ENCODE assay signal across 10 mouse cellular contexts in the genomic region with DNA sequence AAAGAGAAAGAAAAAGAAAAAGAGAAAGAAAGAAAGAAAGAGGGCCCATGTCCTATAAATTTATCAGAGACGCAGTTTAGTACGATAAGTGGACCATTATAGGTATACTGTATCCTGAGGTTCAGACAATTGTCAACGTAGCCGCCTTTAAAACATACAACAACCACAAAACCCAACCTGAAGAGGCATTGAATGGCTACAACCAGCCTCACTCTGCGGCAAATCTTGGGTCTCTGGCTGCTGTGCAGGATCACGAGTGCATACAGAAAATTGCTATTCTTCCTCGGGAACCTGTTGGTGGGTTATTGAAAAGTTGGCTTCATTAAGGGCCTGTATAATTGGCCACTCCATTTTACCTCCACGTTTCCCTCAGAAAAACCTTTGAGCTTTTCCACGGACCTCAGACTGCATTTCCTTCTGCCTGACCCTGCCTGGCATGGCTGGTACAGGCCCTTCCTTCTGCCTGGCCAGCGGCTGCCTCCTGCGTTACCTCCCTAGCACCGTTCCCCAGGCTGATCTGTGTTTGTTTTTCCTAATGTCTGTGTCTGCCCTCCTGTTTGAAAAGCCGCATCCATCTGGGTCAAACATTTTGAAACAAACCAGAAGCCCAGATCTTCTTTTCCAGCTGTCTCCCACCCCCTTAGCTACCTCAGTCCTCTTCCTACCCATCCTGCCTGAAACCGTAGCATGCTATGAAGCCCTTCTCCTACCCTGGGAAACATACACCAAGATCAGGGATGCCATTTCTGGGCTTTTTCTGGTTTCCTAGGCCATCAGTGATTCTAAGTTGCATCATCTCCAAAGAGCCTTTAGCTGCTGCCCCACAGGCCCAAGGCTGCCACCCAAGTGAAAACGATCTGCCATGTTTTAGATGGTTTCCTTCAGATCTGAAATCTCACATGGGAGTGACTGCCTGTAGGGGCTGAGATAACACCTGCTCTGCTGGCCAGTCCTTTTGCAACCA. TPM values are rescaled to one million over a fixed set of nuclear protein-coding genes. Genes with fewer than 3 reads are reported as not detected.
DNase-seq lines count a peak whose midpoint lies in the region; ATAC-seq and TF ChIP-seq lines count a peak whose summit lies in the region.
"Had no signal": no experiment of that assay in that cellular context is flagged by ENCODE, and none has a peak within 500 bp of the region (broad histone marks: within the 10 kb centered on the region; RNA-seq: fewer than 3 reads in every experiment).

No protein-coding gene starts in this region.

- H3K36me3 ChIP-seq in thymus, adult 2 months (ENCODE audit: control insufficient read depth, insufficient read depth, low read length), result peaks cover 9% of the 10 kb centered on the region
- no peaks in the 10 kb centered on the region for H3K36me3 ChIP-seq in hindbrain, embryonic 15.5 days
- H3K36me3 ChIP-seq in midbrain, embryonic 13.5 days, result no peaks in the 10 kb centered on the region

- DNase-seq in thymus, adult 2 months, result peak; percentile 33
- DNase-seq in thymus, postnatal 10 days (ENCODE audit: low spot score in 2 of 2), result no peak
- DNase-seq in thymus, postnatal 36 days, result peak; percentile 38 to 46
- DNase-seq in kidney, postnatal 14 days, result no peak
- DNase-seq in layer of hippocampus, adult 9-10 months (ENCODE audit: low spot score), result no peak
- DNase-seq: cerebellum, adult 18-20 months; lung, postnatal 4 days had no signal

- peaks cover 28% of the 10 kb centered on the region for H3K4me1 ChIP-seq in thymus, adult 2 months (replicated peaks; ENCODE audit: control insufficient read depth, insufficient read depth, low read length)
- peaks cover 37% of the 10 kb centered on the region for H3K4me1 ChIP-seq in hindbrain, embryonic 15.5 days (replicated peaks)
- H3K4me1 ChIP-seq in midbrain, embryonic 13.5 days (replicated peaks), result peaks cover 59% of the 10 kb centered on the region

- no peaks in the 10 kb centered on the region for H3K9me3 ChIP-seq in hindbrain, embryonic 15.5 days
- H3K9me3 ChIP-seq in midbrain, embryonic 13.5 days, result no peaks in the 10 kb centered on the region

- WGBS in thymus, adult 2 months, result 10% methylated on average over 15 of the region's 15 CpGs
- 68% methylated on average over 15 of the region's 15 CpGs for WGBS in hindbrain, embryonic 15.5 days
- 73% methylated on average over 15 of the region's 15 CpGs for WGBS in midbrain, embryonic 13.5 days

- peak overlapping the region; percentile 98 for H3K4me2 ChIP-seq in hindbrain, embryonic 15.5 days
- H3K4me2 ChIP-seq in midbrain, embryonic 13.5 days (replicated peaks), result peak overlapping the region; percentile 84

- TF ChIP-seq POLR2A in thymus, adult 2 months (IDR thresholded peaks at IDR 0.05; ENCODE audit: control insufficient read depth, extremely low read depth, insufficient read depth, low read length, poor library complexity), result no peak

- H3K9ac ChIP-seq in hindbrain, embryonic 15.5 days, result peak overlapping the region; percentile 85
- H3K9ac ChIP-seq in midbrain, embryonic 13.5 days (replicated peaks), result peak overlapping the region; percentile 94

- peak overlapping the region; percentile 98 for H3K4me3 ChIP-seq in thymus, adult 2 months (ENCODE audit: control insufficient read depth, insufficient read depth, low read length)
- peak overlapping the region; percentile 86 for H3K4me3 ChIP-seq in hindbrain, embryonic 15.5 days
- H3K4me3 ChIP-seq in midbrain, embryonic 13.5 days (replicated peaks), result peak overlapping the region; percentile 96

- peak overlapping the region; percentile 93 for H3K27ac ChIP-seq in thymus, adult 2 months (ENCODE audit: control insufficient read depth, insufficient read depth, low read length)
- H3K27ac ChIP-seq in hindbrain, embryonic 15.5 days (replicated peaks), result peak overlapping the region; percentile 93
- H3K27ac ChIP-seq in midbrain, embryonic 13.5 days, result peak overlapping the region; percentile 98

- H3K27me3 ChIP-seq in thymus, adult 2 months (ENCODE audit: control insufficient read depth, insufficient read depth, low read length), result no peaks in the 10 kb centered on the region
- H3K27me3 ChIP-seq in hindbrain, embryonic 15.5 days, result no peaks in the 10 kb centered on the region
- peaks cover under 1% of the 10 kb centered on the region; the same call in 1 of the 2 replicates for H3K27me3 ChIP-seq in midbrain, embryonic 13.5 days

- no peak for TF ChIP-seq CTCF in thymus, adult 2 months (IDR thresholded peaks at IDR 0.05; ENCODE audit: borderline replicate concordance, control insufficient read depth, extremely low read depth, insufficient read depth, low read length, poor library complexity)

- ATAC-seq in hindbrain, embryonic 15.5 days (ENCODE audit: low FRiP score, low read depth), result no peak
- ATAC-seq in midbrain, embryonic 13.5 days, result no peak
- no peak for ATAC-seq in megakaryocyte, adult 5-6 weeks (ENCODE audit: poor library complexity, severe bottlenecking)

RNA-seq across cellular contexts. Expression of gene Bcl11b, which starts 3.4 kb away (rescaled TPM):
- 346 and 564 TPM in 2 replicates for polyA plus RNA-seq in thymus, adult 2 months (2012; rRNA removed)
- polyA plus RNA-seq in hindbrain, embryonic 15.5 days (2015; fragmentation: Nextera tagmentation; extraction: Ambion mirVana), result 20.5 and 24.4 TPM in 2 replicates
- 19.2 and 27.0 TPM in 2 replicates for polyA plus RNA-seq in midbrain, embryonic 13.5 days (2015; fragmentation: Nextera tagmentation; extraction: Ambion mirVana)
- 0.38 and 0.39 TPM in 2 replicates for total RNA-seq in megakaryocyte, adult 5-6 weeks (2015)
- 0.28 and 0.33 TPM in 2 replicates for total RNA-seq in megakaryocyte, adult 5-6 weeks (2017)

Comparison
In these comparisons a context has a peak if more than half of its experiments do, and no peak if none do; other contexts are left out.
1. DNase-seq: peak in thymus, adult 2 months (single experiment) and thymus, postnatal 36 days (2 of 2); none in thymus, postnatal 10 days (0 of 2), kidney, postnatal 14 days (single experiment) and layer of hippocampus, adult 9-10 months (single experiment).
2. RNA of gene Bcl11b, which starts 3.4 kb away (polyA plus RNA-seq): 346 to 564 TPM in thymus, adult 2 months; 19.2 to 27.0 TPM in midbrain, embryonic 13.5 days and 20.5 to 24.4 TPM in hindbrain, embryonic 15.5 days; every median in the first group is over 10 times any median in the second.
3. Peak in every context shown above with its lines, with median percentiles within 50 percentile points of each other: H3K27ac ChIP-seq and H3K4me3 ChIP-seq.